Mouse (Mus musculus) kidney, adult 2 months (tissue): ENCODE data around the gene E2f2.

Experiments
- CTCF ChIP-seq: fragments of 200-500 bp; conservative IDR thresholded peaks from 2 replicates; pipeline ENCODE4 v1.5.1; 2011; ENCODE audit warnings: low read depth, mild to moderate bottlenecking, control low read depth, low read length, moderate library complexity, mixed read lengths; ENCODE audit not compliant: insufficient read depth, insufficient read length
- POLR2A ChIP-seq: fragments of 200-500 bp; IDR thresholded peaks from one replicate; pipeline ENCODE4 v1.6.1; 2011; ENCODE audit warnings: low read depth, low read length, control low read depth

DNA sequence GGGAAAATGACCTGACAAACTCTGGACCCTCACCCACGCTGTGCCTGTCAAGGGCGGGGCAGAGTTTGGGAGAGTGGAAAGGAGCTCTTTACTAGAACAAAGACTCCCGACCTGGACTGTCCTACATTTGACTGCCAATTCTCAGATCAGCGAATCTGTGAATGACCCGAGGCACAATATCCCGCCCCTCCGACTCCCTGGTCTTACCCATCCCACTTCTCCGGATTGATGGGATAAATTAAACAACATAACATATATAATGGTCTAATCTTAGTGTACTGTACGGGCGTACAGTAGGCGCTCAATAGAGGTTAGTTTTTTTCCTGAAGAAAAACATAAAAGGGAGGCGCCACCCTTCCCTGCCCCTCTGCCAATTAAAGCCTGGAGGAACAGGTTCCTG is 739 bp upstream of the E2f2 start:
- TF ChIP-seq CTCF (no peak), POLR2A (no peak)
